Mouse (Mus musculus) embryonic facial prominence, embryonic 12.5 days (tissue): ENCODE measurements around the gene Rnf157. TPM values are rescaled to one million over a fixed set of nuclear protein-coding genes. Genes with fewer than 3 reads are reported as not detected.
"Not testable (repeated sequence)": the region's sequence is repeated elsewhere in the genome, so short reads cannot be mapped to it uniquely, and the experiment has no call there.

Experiments used
- ATAC-seq: fragments of 200-750 bp; cut with Nextera tagmentation; 2 replicates; pipeline ENCODE4 v1.8.0; 2017; ENCODE audit not compliant: insufficient number of reproducible peaks, insufficient read depth, low FRiP score, low TSS enrichment
- H3K27ac ChIP-seq: fragments of 300-500 bp; sonication (generic); 2 replicates; pipeline ENCODE4 v1.5.1; 2016; ENCODE audit warnings: mild to moderate bottlenecking
- H3K27me3 ChIP-seq: fragments of 300-500 bp; sonication (generic); 2 replicates; pipeline ENCODE4 v1.6.1; 2016; ENCODE audit warnings: mild to moderate bottlenecking, moderate library complexity
- H3K36me3 ChIP-seq: fragments of 300-500 bp; sonication (generic); 2 replicates; pipeline ENCODE4 v1.6.1; 2016; ENCODE audit warnings: mild to moderate bottlenecking
- H3K4me1 ChIP-seq: fragments of 300-500 bp; sonication (generic); 2 replicates; pipeline ENCODE4 v1.6.1; 2016
- H3K4me2 ChIP-seq: fragments of 300-500 bp; sonication (generic); replicated peaks from 2 replicates; pipeline ENCODE4 v1.6.1; 2016; ENCODE audit warnings: mild to moderate bottlenecking, moderate library complexity
- H3K4me3 ChIP-seq: fragments of 300-500 bp; sonication (generic); 2 replicates; pipeline ENCODE4 v1.5.1; 2016; ENCODE audit warnings: mild to moderate bottlenecking
- H3K9ac ChIP-seq: fragments of 300-500 bp; sonication (generic); 2 replicates; pipeline ENCODE4 v1.6.1; 2016; ENCODE audit warnings: mild to moderate bottlenecking, moderate library complexity
- H3K9me3 ChIP-seq: fragments of 300-500 bp; sonication (generic); 2 replicates; pipeline ENCODE4 v1.6.1; 2016; ENCODE audit warnings: mild to moderate bottlenecking, moderate library complexity
- WGBS: fragments of 180-500 bp; shearing (Covaris S2); methylation state at CpG from one replicate; pipeline ENCODE4 v1.1.7; 2016; 5-methylcytosine and 5-hydroxymethylcytosine counted together
- polyA plus RNA-seq: library from polyadenylated mRNA; unstranded; fragments of >200 nt; fragmentation: Nextera tagmentation; extraction: Ambion mirVana; gene quantifications from 2 replicates; pipeline ENCODE4 v1.2.1, GENCODE M21; 2016

Gene Rnf157
- polyA plus RNA-seq, 1 experiment from 2014 or later = 27.4 TPM

- H3K27ac ChIP-seq = no peak overlapping the region
- peak overlapping the region; percentile 32; the same call in 1 of the 2 replicates for H3K4me2 ChIP-seq
- no peaks in the 10 kb centered on the region for H3K9me3 ChIP-seq
- H3K9ac ChIP-seq = no peak overlapping the region
- no peak overlapping the region for H3K4me3 ChIP-seq
- ATAC-seq = no peak
- H3K36me3 ChIP-seq = peaks cover 13% of the 10 kb centered on the region
- peaks cover 31% of the 10 kb centered on the region for H3K4me1 ChIP-seq
- no peaks in the 10 kb centered on the region for H3K27me3 ChIP-seq
- WGBS = 59% methylated on average over 8 of the region's 8 CpGs
These were observed 19.9 kb upstream of the Rnf157 start for GRCm38 (mm10) chr11:116432593-116433355.

- Histone ChIP-seq H3K36me3 (peaks cover 7% of the 10 kb centered on the region), H3K4me2 (no peak overlapping the region), H3K27me3 (no peaks in the 10 kb centered on the region), H3K4me3 (no peak overlapping the region), H3K27ac (no peak overlapping the region), H3K9ac (no peak overlapping the region), H3K4me1 (peaks cover 27% of the 10 kb centered on the region), H3K9me3 (no peaks in the 10 kb centered on the region)
- 49% methylated on average over 6 of the region's 6 CpGs for WGBS
- no peak for ATAC-seq
These were observed 19.3 kb upstream of the Rnf157 start for GRCm38 (mm10) chr11:116432127-116432526.

GRCm38 (mm10) chr11:116431428-116432077 is 18.7 kb upstream of the Rnf157 start:
- Histone ChIP-seq H3K4me3 (no peak overlapping the region), H3K4me2 (no peak overlapping the region; the same call in 1 of the 2 replicates), H3K27ac (no peak overlapping the region)

GRCm38 (mm10) chr11:116430723-116431427 is 18.0 kb upstream of the Rnf157 start:
- H3K4me3 ChIP-seq = no peak overlapping the region
- H3K9ac ChIP-seq = no peak overlapping the region
- H3K36me3 ChIP-seq = no peaks in the 10 kb centered on the region
- 40% methylated on average over 22 of the region's 22 CpGs for WGBS
- ATAC-seq = no peak
- no peak overlapping the region; the same call in 1 of the 2 replicates for H3K4me2 ChIP-seq
- no peak overlapping the region for H3K27ac ChIP-seq
- H3K4me1 ChIP-seq = peaks cover 14% of the 10 kb centered on the region
- H3K9me3 ChIP-seq = no peaks in the 10 kb centered on the region
- H3K27me3 ChIP-seq = no peaks in the 10 kb centered on the region

More at GRCm38 (mm10) chr11:116431428-116432077, 18.7 kb upstream of the Rnf157 start:
- Histone ChIP-seq H3K9ac (no peak overlapping the region), H3K36me3 (peaks cover 1% of the 10 kb centered on the region; the same call in 1 of the 2 replicates), H3K4me1 (peaks cover 21% of the 10 kb centered on the region), H3K27me3 (no peaks in the 10 kb centered on the region), H3K9me3 (no peaks in the 10 kb centered on the region)
- no peak for ATAC-seq
- WGBS = 42% methylated on average over 11 of the region's 11 CpGs

GRCm38 (mm10) chr11:116429862-116430613 is 17.2 kb upstream of the Rnf157 start:
- Histone ChIP-seq H3K27ac (no peak overlapping the region), H3K4me3 (no peak overlapping the region), H3K4me1 (peaks cover 6% of the 10 kb centered on the region; the same call in 1 of the 2 replicates), H3K36me3 (no peaks in the 10 kb centered on the region), H3K27me3 (no peaks in the 10 kb centered on the region), H3K9ac (no peak overlapping the region), H3K9me3 (no peaks in the 10 kb centered on the region), H3K4me2 (no peak overlapping the region)
- ATAC-seq = no peak
- 81% methylated on average over 9 of the region's 9 CpGs for WGBS

- WGBS = 48% methylated on average over 13 of the region's 13 CpGs
- Histone ChIP-seq H3K9me3 (no peaks in the 10 kb centered on the region), H3K27me3 (no peaks in the 10 kb centered on the region), H3K4me3 (no peak overlapping the region), H3K9ac (no peak overlapping the region), H3K36me3 (no peaks in the 10 kb centered on the region), H3K4me1 (peaks cover 6% of the 10 kb centered on the region; the same call in 1 of the 2 replicates), H3K27ac (no peak overlapping the region), H3K4me2 (no peak overlapping the region)
- ATAC-seq = no peak
These were observed 16.3 kb upstream of the Rnf157 start for GRCm38 (mm10) chr11:116428872-116429859.

GRCm38 (mm10) chr11:116426852-116427575 is 14.2 kb upstream of the Rnf157 start:
- Histone ChIP-seq H3K4me2 (no peak overlapping the region), H3K9ac (no peak overlapping the region), H3K9me3 (no peaks in the 10 kb centered on the region), H3K4me1 (peaks cover 4% of the 10 kb centered on the region; the same call in 1 of the 2 replicates), H3K36me3 (no peaks in the 10 kb centered on the region), H3K27me3 (no peaks in the 10 kb centered on the region), H3K4me3 (no peak overlapping the region), H3K27ac (no peak overlapping the region)
- whole genome bisulfite sequencing = 60% methylated on average over 6 of the region's 6 CpGs
- no peak for ATAC-seq

- not testable (repeated sequence) for H3K27ac ChIP-seq, H3K9ac ChIP-seq, H3K4me1 ChIP-seq, H3K9me3 ChIP-seq, H3K27me3 ChIP-seq, H3K36me3 ChIP-seq, H3K4me2 ChIP-seq, ATAC-seq, H3K4me3 ChIP-seq
- 87% methylated on average over 11 of the region's 11 CpGs for WGBS
These were observed 13.5 kb upstream of the Rnf157 start for GRCm38 (mm10) chr11:116426328-116426727.

- 45% methylated on average over 8 of the region's 8 CpGs for WGBS
- H3K27ac ChIP-seq = no peak overlapping the region
- no peak for ATAC-seq
- no peak overlapping the region for H3K9ac ChIP-seq
- no peak overlapping the region for H3K4me2 ChIP-seq
- H3K9me3 ChIP-seq = no peaks in the 10 kb centered on the region
- H3K27me3 ChIP-seq = no peaks in the 10 kb centered on the region
- no peak overlapping the region for H3K4me3 ChIP-seq
- peaks cover 12% of the 10 kb centered on the region; the same call in 1 of the 2 replicates for H3K4me1 ChIP-seq
- H3K36me3 ChIP-seq = no peaks in the 10 kb centered on the region
These were observed 12.0 kb upstream of the Rnf157 start for GRCm38 (mm10) chr11:116424621-116425407.
